In genomic region chr15:5950919-5951318, GRCm38 (mm10) we compare ENCODE assay signal across 30 mouse cellular contexts.
DNase-seq lines count a peak whose midpoint lies in the region; ATAC-seq and TF ChIP-seq lines count a peak whose summit lies in the region.
"Had no signal": no experiment of that assay in that cellular context is flagged by ENCODE, and none has a peak within 500 bp of the region (broad histone marks: within the 10 kb centered on the region; RNA-seq: fewer than 3 reads in every experiment).

No protein-coding gene starts in this region.

- no peak for ATAC-seq in liver, embryonic 12.5 days
- ATAC-seq in hematopoietic stem cell, adult 5-6 weeks (replicated peaks in 1 of 2; ENCODE audit: insufficient read depth in 1 of 2, low FRiP score in 2 of 2, low TSS enrichment in 1 of 2, low read depth in 1 of 2, poor library complexity in 2 of 2, severe bottlenecking in 2 of 2), result peak; percentile 12 to 21; a peak in 1 of 4 replicates
- ATAC-seq: forebrain, embryonic 13.5 days; hindbrain, postnatal 0 days; intestine, embryonic 15.5 days; midbrain, embryonic 13.5 days had no signal

- TF ChIP-seq EP300 in MEL (IDR thresholded peaks at IDR 0.05; ENCODE audit: low read depth in 1 of 2, low read length in 2 of 2), result no peak

- H3K79me2 ChIP-seq in liver, adult 2 months (ENCODE audit: control insufficient read depth, insufficient read depth, low read length), result no peaks in the 10 kb centered on the region
- no peaks in the 10 kb centered on the region for H3K79me2 ChIP-seq in MEL (ENCODE audit: control insufficient read depth, insufficient read depth, low read length, poor library complexity)

- H3K36me3 ChIP-seq in liver, adult 2 months (ENCODE audit: control insufficient read depth, insufficient read depth, low read length), result no peaks in the 10 kb centered on the region
- H3K36me3 ChIP-seq in liver, embryonic 12.5 days, result no peaks in the 10 kb centered on the region
- H3K36me3 ChIP-seq in MEL (ENCODE audit: control insufficient read depth in 1 of 2, insufficient read depth in 2 of 2, low read length in 2 of 2), result peaks cover 0 to 2% of the 10 kb centered on the region in 2 experiments; a peak in 2 of 4 replicates
- H3K36me3 ChIP-seq: embryonic facial prominence, embryonic 10.5 days; embryonic facial prominence, embryonic 15.5 days; heart, embryonic 15.5 days; hindbrain, embryonic 10.5 days; intestine, embryonic 15.5 days; limb, embryonic 13.5 days; liver, embryonic 13.5 days; midbrain, embryonic 13.5 days; stomach, embryonic 15.5 days had no signal

- H3K4me2 ChIP-seq in liver, embryonic 12.5 days, result no peak overlapping the region
- H3K4me2 ChIP-seq: embryonic facial prominence, embryonic 15.5 days; forebrain, embryonic 13.5 days; heart, embryonic 15.5 days; intestine, embryonic 15.5 days; limb, embryonic 13.5 days; liver, embryonic 13.5 days; midbrain, embryonic 13.5 days; stomach, embryonic 15.5 days had no signal

- H3K9ac ChIP-seq in liver, adult 2 months (ENCODE audit: low read depth, low read length), result no peak overlapping the region
- H3K9ac ChIP-seq in liver, embryonic 12.5 days, result no peak overlapping the region
- no peak overlapping the region for H3K9ac ChIP-seq in MEL (ENCODE audit: control insufficient read depth, low read depth, low read length, poor library complexity, severe bottlenecking)
- H3K9ac ChIP-seq: embryonic facial prominence, embryonic 15.5 days; forebrain, embryonic 13.5 days; heart, embryonic 15.5 days; intestine, embryonic 15.5 days; limb, embryonic 13.5 days; liver, embryonic 13.5 days; midbrain, embryonic 13.5 days; stomach, embryonic 15.5 days had no signal

- H3K27me3 ChIP-seq in liver, adult 2 months (ENCODE audit: control insufficient read depth, insufficient read depth, low read length), result no peaks in the 10 kb centered on the region
- H3K27me3 ChIP-seq in liver, embryonic 12.5 days (replicated peaks), result no peaks in the 10 kb centered on the region
- H3K27me3 ChIP-seq in MEL (ENCODE audit: control insufficient read depth in 1 of 2, insufficient read depth in 2 of 2, low read length in 2 of 2), result no peaks in the 10 kb centered on the region
- H3K27me3 ChIP-seq: CH12.LX; embryonic facial prominence, embryonic 15.5 days; forebrain, embryonic 13.5 days; heart, embryonic 15.5 days; intestine, embryonic 15.5 days; limb, embryonic 13.5 days; liver, embryonic 13.5 days; midbrain, embryonic 13.5 days; stomach, embryonic 15.5 days had no signal

- H3K4me3 ChIP-seq in liver, adult 2 months (ENCODE audit: insufficient read depth, low read depth, low read length), result no peak overlapping the region
- H3K4me3 ChIP-seq in liver, embryonic 12.5 days, result no peak overlapping the region
- no peak overlapping the region for H3K4me3 ChIP-seq in MEL (ENCODE audit: control insufficient read depth in 1 of 2, insufficient read depth in 1 of 2, low read depth in 2 of 2, low read length in 2 of 2)
- H3K4me3 ChIP-seq: embryonic facial prominence, embryonic 10.5 days; embryonic facial prominence, embryonic 15.5 days; forebrain, embryonic 13.5 days; heart, adult 2 months; heart, embryonic 15.5 days; hindbrain, embryonic 10.5 days; intestine, embryonic 15.5 days; limb, embryonic 13.5 days; liver, embryonic 13.5 days; midbrain, embryonic 13.5 days; stomach, embryonic 15.5 days had no signal

- no peaks in the 10 kb centered on the region for H3K4me1 ChIP-seq in liver, adult 2 months (ENCODE audit: control insufficient read depth, insufficient read depth, low read length)
- H3K4me1 ChIP-seq in liver, embryonic 12.5 days, result no peaks in the 10 kb centered on the region
- no peaks in the 10 kb centered on the region for H3K4me1 ChIP-seq in MEL (ENCODE audit: control insufficient read depth in 1 of 2, insufficient read depth in 2 of 2, low read length in 2 of 2)
- H3K4me1 ChIP-seq: embryonic facial prominence, embryonic 10.5 days; embryonic facial prominence, embryonic 15.5 days; forebrain, embryonic 13.5 days; heart, embryonic 15.5 days; hindbrain, embryonic 10.5 days; intestine, embryonic 15.5 days; limb, embryonic 13.5 days; liver, embryonic 13.5 days; midbrain, embryonic 13.5 days; stomach, embryonic 15.5 days had no signal

- H3K27ac ChIP-seq in liver, adult 2 months (replicated peaks; ENCODE audit: insufficient read depth, low read depth, low read length), result no peak overlapping the region
- H3K27ac ChIP-seq in liver, embryonic 12.5 days, result no peak overlapping the region
- H3K27ac ChIP-seq in MEL (ENCODE audit: control insufficient read depth, low read depth, low read length), result no peak overlapping the region
- H3K27ac ChIP-seq: embryonic facial prominence, embryonic 10.5 days; embryonic facial prominence, embryonic 15.5 days; forebrain, embryonic 13.5 days; heart, adult 2 months; heart, embryonic 15.5 days; hindbrain, embryonic 10.5 days; hindbrain, postnatal 0 days; intestine, embryonic 15.5 days; kidney, postnatal 0 days; limb, embryonic 13.5 days; liver, embryonic 13.5 days; midbrain, embryonic 13.5 days; stomach, embryonic 15.5 days had no signal

- 79% methylated on average over 3 of the region's 3 CpGs for WGBS in liver, adult 2 months
- WGBS in liver, embryonic 12.5 days (ENCODE audit: insufficient replicate concordance), result 49% methylated on average over 3 of the region's 3 CpGs

- no peak for TF ChIP-seq POLR2A in liver, adult 2 months (IDR thresholded peaks at IDR 0.05; ENCODE audit: extremely low read depth, insufficient read depth, low read length)
- no peak for TF ChIP-seq POLR2A in MEL (IDR thresholded peaks at IDR 0.05; ENCODE audit: control insufficient read depth in 1 of 2, insufficient read depth in 1 of 2, low read depth in 1 of 2, low read length in 2 of 2, poor library complexity in 1 of 2)

- TF ChIP-seq CTCF in liver, adult 2 months (IDR thresholded peaks at IDR 0.05; ENCODE audit: low read depth, low read length), result no peak
- TF ChIP-seq CTCF in MEL (IDR thresholded peaks at IDR 0.05 in 2 of 3, conservative IDR thresholded peaks at IDR 0.05 in 1 of 3; ENCODE audit: control insufficient read depth in 1 of 3, insufficient read depth in 1 of 3, low read depth in 2 of 3, low read length in 3 of 3, poor library complexity in 1 of 3, severe bottlenecking in 1 of 3), result no peak

- DNase-seq in adrenal gland, adult 2 months, result peak; percentile 1
- DNase-seq in adrenal gland, postnatal 36 days, result no peak
- peak; percentile 23 for DNase-seq in liver, adult 2 months (ENCODE audit: extremely low read depth, low read depth, low spot score)
- peak; percentile 4 for DNase-seq in MEL (ENCODE audit: low read depth, low spot score)
- no peak for DNase-seq in neural tube, embryonic 10.5 days (ENCODE audit: extremely low spot score, low spot score)
- DNase-seq in retina, postnatal 1 day, result no peak
- DNase-seq: cerebellum, adult 11-12 months; cerebellum, adult 9-11 months; gastrocnemius, postnatal 14 days; kidney, adult 8-10 months; kidney, postnatal 4 days; liver, embryonic 13.5 days; lung, adult 2 months; right cerebral cortex, postnatal 14 days; thymus, postnatal 25 days had no signal

- TF ChIP-seq RAD21 in MEL (IDR thresholded peaks at IDR 0.05; ENCODE audit: low read depth, low read length), result no peak

- H3K9me3 ChIP-seq in liver, embryonic 12.5 days (replicated peaks), result no peaks in the 10 kb centered on the region
- H3K9me3 ChIP-seq in MEL (replicated peaks; ENCODE audit: insufficient read depth, low read length), result no peaks in the 10 kb centered on the region
- H3K9me3 ChIP-seq: embryonic facial prominence, embryonic 10.5 days; embryonic facial prominence, embryonic 15.5 days; forebrain, embryonic 13.5 days; heart, embryonic 15.5 days; hindbrain, embryonic 10.5 days; intestine, embryonic 15.5 days; limb, embryonic 13.5 days; liver, embryonic 13.5 days; midbrain, embryonic 13.5 days; stomach, embryonic 15.5 days had no signal

TF ChIP-seq in MEL, 35 proteins besides CTCF, POLR2A, EP300 and RAD21:
- TF ChIP-seq TBP (IDR thresholded peaks at IDR 0.05; ENCODE audit: low read depth, low read length) (no peak), ZKSCAN1 (IDR thresholded peaks at IDR 0.05; ENCODE audit: low read depth, low read length) (no peak), ZNF384 (IDR thresholded peaks at IDR 0.05; ENCODE audit: low read depth, low read length) (no peak), POLR2AphosphoS2 (IDR thresholded peaks at IDR 0.05; ENCODE audit: low read length) (no peak), MXI1 (IDR thresholded peaks at IDR 0.05; ENCODE audit: low read depth, low read length) (no peak), KAT2A (conservative IDR thresholded peaks at IDR 0.05; ENCODE audit: low read depth, low read length) (no peak), E2F4 (IDR thresholded peaks at IDR 0.05; ENCODE audit: borderline replicate concordance, low read depth, low read length) (no peak), ETS1 (IDR thresholded peaks at IDR 0.05; ENCODE audit: low read depth, low read length) (no peak), JUND (IDR thresholded peaks at IDR 0.05; ENCODE audit: low read depth, low read length) (no peak), USF1 (IDR thresholded peaks at IDR 0.05; ENCODE audit: low read depth, low read length) (no peak), RCOR1 (IDR thresholded peaks at IDR 0.05; ENCODE audit: low read depth, low read length) (no peak), GATA1 (IDR thresholded peaks at IDR 0.05; ENCODE audit: low read depth, low read length) (no peak), USF2 (IDR thresholded peaks at IDR 0.05; ENCODE audit: borderline replicate concordance in 1 of 2, insufficient read depth in 1 of 2, low read depth in 1 of 2, low read length in 2 of 2) (no peak), MYB (IDR thresholded peaks at IDR 0.05; ENCODE audit: low read depth, low read length) (no peak), MEF2A (IDR thresholded peaks at IDR 0.05; ENCODE audit: extremely low read depth, insufficient replicate concordance, low read depth, low read length, poor library complexity, severe bottlenecking) (no peak), CHD1 (IDR thresholded peaks at IDR 0.05; ENCODE audit: low read depth, low read length) (no peak), NELFE (IDR thresholded peaks at IDR 0.05; ENCODE audit: low read depth, low read length) (no peak), POLR2AphosphoS5 (IDR thresholded peaks at IDR 0.05; ENCODE audit: borderline replicate concordance, low read depth, low read length) (no peak)
TF ChIP-seq in MEL: peak in this region for 0.

Comparison
In these comparisons a context has a peak if more than half of its experiments do, and no peak if none do; other contexts are left out.
1. DNase-seq: peak in adrenal gland, adult 2 months (single experiment), liver, adult 2 months (single experiment) and MEL (single experiment); none in adrenal gland, postnatal 36 days (0 of 2), neural tube, embryonic 10.5 days (single experiment) and retina, postnatal 1 day (single experiment).